Mouse (Mus musculus) MEL (cell line): ENCODE data around the gene Tcea3.

Source experiments
- CTCF ChIP-seq, 3 experiments: IDR thresholded peaks in 2 of 3; conservative IDR thresholded peaks in 1 of 3; 2 replicates each; pipeline ENCODE4 v1.5.1; 2011 to 2012; ENCODE audit warnings: low read length in 3 of 3, low read depth in 2 of 3, mild to moderate bottlenecking in 2 of 3, improper control_type of control experiment in 1 of 3, inconsistent platforms in 1 of 3, mixed read lengths in 1 of 3, moderate library complexity in 1 of 3; ENCODE audit not compliant: control insufficient read depth in 1 of 3, insufficient read depth in 1 of 3, poor library complexity in 1 of 3, severe bottlenecking in 1 of 3
- EP300 ChIP-seq, 2 experiments: IDR thresholded peaks; 2 replicates each; pipeline ENCODE4 v1.6.1; 2011; ENCODE audit warnings: improper control_type of control experiment in 2 of 2, low read length in 2 of 2, low read depth in 1 of 2, mild to moderate bottlenecking in 1 of 2
- MAZ ChIP-seq: IDR thresholded peaks from 2 replicates; pipeline ENCODE4 v1.6.1; 2012; ENCODE audit warnings: low read depth, mild to moderate bottlenecking, inconsistent platforms, low read length, improper control_type of control experiment
- NELFE ChIP-seq: IDR thresholded peaks from 2 replicates; pipeline ENCODE4 v1.6.1; 2011; ENCODE audit warnings: low read depth, low read length, improper control_type of control experiment
- POLR2A ChIP-seq, 2 experiments: IDR thresholded peaks; 2 replicates each; pipeline ENCODE4 v1.6.1; 2011 to 2012; ENCODE audit warnings: low read length in 2 of 2, mild to moderate bottlenecking in 2 of 2, control low read depth in 1 of 2, improper control_type of control experiment in 1 of 2, low read depth in 1 of 2, moderate library complexity in 1 of 2; ENCODE audit not compliant: control insufficient read depth in 1 of 2, insufficient read depth in 1 of 2, poor library complexity in 1 of 2
- ZC3H11A ChIP-seq: IDR thresholded peaks from 2 replicates; pipeline ENCODE4 v1.6.1; 2012; ENCODE audit warnings: low read depth, mild to moderate bottlenecking, inconsistent platforms, low read length, improper control_type of control experiment

DNA sequence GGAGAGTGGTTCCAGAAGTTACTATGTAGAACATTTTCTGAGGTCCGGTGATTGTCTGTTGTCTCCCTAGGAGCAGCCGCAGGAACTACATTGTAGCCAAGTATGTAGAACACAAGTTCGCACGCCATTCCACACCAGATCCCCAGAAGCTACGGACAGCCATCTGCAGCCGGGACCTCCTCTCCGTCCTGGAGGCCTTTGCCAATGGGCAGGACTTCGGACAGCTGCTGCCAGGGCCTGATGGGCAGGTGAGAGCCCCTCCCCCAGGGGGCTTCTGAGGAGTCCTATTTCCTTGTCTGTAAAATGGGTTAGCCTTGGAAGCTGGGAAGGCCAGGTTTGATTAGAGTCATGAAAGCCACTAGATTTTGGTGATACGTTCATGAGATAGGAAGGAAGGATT lies 8.4 kb upstream of the Tcea3 start:
- TF ChIP-seq ZC3H11A (no peak), POLR2A (IDR thresholded peaks at IDR 0.05; ENCODE audit: control insufficient read depth in 1 of 2, insufficient read depth in 1 of 2, low read depth in 1 of 2, low read length in 2 of 2, poor library complexity in 1 of 2) (no peak), CTCF (IDR thresholded peaks at IDR 0.05 in 2 of 3, conservative IDR thresholded peaks at IDR 0.05 in 1 of 3; ENCODE audit: control insufficient read depth in 1 of 3, insufficient read depth in 1 of 3, low read depth in 2 of 3, low read length in 3 of 3, poor library complexity in 1 of 3, severe bottlenecking in 1 of 3) (no peak), MAZ (no peak), NELFE (no peak), EP300 (IDR thresholded peaks at IDR 0.05; ENCODE audit: low read depth in 1 of 2, low read length in 2 of 2) (no peak)
